Mouse (Mus musculus): ENCODE measurements around the gene Slc44a3. TPM values are rescaled to one million over a fixed set of nuclear protein-coding genes. Genes with fewer than 3 reads are reported as not detected.

The Slc44a3 gene
- polyA plus RNA-seq, 1 experiment = 0.20 TPM

GRCm38 (mm10) chr3:121430289-121430936, 101.8 kb downstream of the Slc44a3 start:
- no peak overlapping the region for H3K4me3 ChIP-seq (ENCODE audit: insufficient read depth, poor library complexity, severe bottlenecking)
- peaks cover 19% of the 10 kb centered on the region for H3K36me3 ChIP-seq (ENCODE audit: control insufficient read depth, insufficient read depth)
- H3ac ChIP-seq (ENCODE audit: control insufficient read depth, insufficient read length, low read depth) = no peak overlapping the region
- no peaks in the 10 kb centered on the region for H3K27me3 ChIP-seq (ENCODE audit: control insufficient read depth, insufficient read depth, insufficient read length)
- H3K79me3 ChIP-seq (ENCODE audit: low read depth) = peaks cover 77% of the 10 kb centered on the region
- peaks cover 91% of the 10 kb centered on the region for H3K79me2 ChIP-seq (ENCODE audit: control insufficient read depth, insufficient read depth)
- TF ChIP-seq MAX (IDR thresholded peaks at IDR 0.05) = no peak
- no peak for TF ChIP-seq MYOD1 (IDR thresholded peaks at IDR 0.05; ENCODE audit: control insufficient read depth, insufficient read length, low read depth)
- TF ChIP-seq CTCF (IDR thresholded peaks at IDR 0.05; ENCODE audit: control insufficient read depth, insufficient read depth, insufficient read length) = no peak

GRCm38 (mm10) chr3:121429469-121429868, 102.7 kb downstream of the Slc44a3 start:
- Histone ChIP-seq H3K27me3 (ENCODE audit: control insufficient read depth, insufficient read depth, insufficient read length) (no peaks in the 10 kb centered on the region), H3K36me3 (ENCODE audit: control insufficient read depth, insufficient read depth) (peaks cover 19% of the 10 kb centered on the region), H3K79me3 (ENCODE audit: low read depth) (peaks cover 68% of the 10 kb centered on the region), H3K4me3 (ENCODE audit: insufficient read depth, poor library complexity, severe bottlenecking) (no peak overlapping the region), H3K79me2 (ENCODE audit: control insufficient read depth, insufficient read depth) (peaks cover 81% of the 10 kb centered on the region), H3ac (ENCODE audit: control insufficient read depth, insufficient read length, low read depth) (no peak overlapping the region)
- no peak for TF ChIP-seq MAX (IDR thresholded peaks at IDR 0.05)
- TF ChIP-seq FOSL1 (IDR thresholded peaks at IDR 0.05; ENCODE audit: insufficient read depth, low read length, poor library complexity, severe bottlenecking) = no peak
- no peak for TF ChIP-seq MYOG (IDR thresholded peaks at IDR 0.05; ENCODE audit: control insufficient read depth, extremely low read depth, insufficient read length)

DNA sequence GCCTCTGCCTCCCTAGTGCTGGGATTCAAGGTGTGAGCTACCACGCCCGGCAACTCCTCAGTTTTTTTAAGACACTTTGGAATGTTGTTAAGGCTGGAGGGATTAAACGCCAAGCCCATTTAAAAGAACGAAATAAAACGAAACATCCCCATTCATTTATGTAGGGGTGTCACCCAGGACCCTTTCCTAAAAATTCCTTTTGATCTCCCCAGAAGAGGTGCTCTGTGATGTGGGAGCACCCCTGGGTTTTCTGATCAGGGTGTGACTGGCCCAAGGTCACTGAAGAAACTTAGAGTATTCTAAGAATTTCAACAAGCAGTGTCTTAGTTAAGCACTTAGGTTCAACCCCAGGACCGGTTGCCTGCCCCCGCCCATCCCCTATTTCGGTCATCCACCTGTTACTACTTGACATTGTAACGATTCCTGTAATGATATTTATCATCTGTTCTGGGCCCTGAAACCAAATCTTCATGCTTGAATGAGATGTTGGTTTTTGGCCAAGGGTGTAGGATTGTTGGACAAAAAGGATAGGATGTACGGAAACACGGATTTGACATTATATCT, 103.4 kb downstream of the Slc44a3 start:
- Histone ChIP-seq H3K4me3 (ENCODE audit: insufficient read depth, poor library complexity, severe bottlenecking) (peak overlapping the region; percentile 75), H3K79me3 (ENCODE audit: low read depth) (peaks cover 62% of the 10 kb centered on the region), H3ac (ENCODE audit: control insufficient read depth, insufficient read length, low read depth) (peak overlapping the region; percentile 13), H3K27me3 (ENCODE audit: control insufficient read depth, insufficient read depth, insufficient read length) (no peaks in the 10 kb centered on the region), H3K36me3 (ENCODE audit: control insufficient read depth, insufficient read depth) (peaks cover 16% of the 10 kb centered on the region), H3K79me2 (ENCODE audit: control insufficient read depth, insufficient read depth) (peaks cover 74% of the 10 kb centered on the region)
- TF ChIP-seq MYOD1 (IDR thresholded peaks at IDR 0.05; ENCODE audit: control insufficient read depth, insufficient read length, low read depth) (no peak), MAX (IDR thresholded peaks at IDR 0.05) (no peak), FOSL1 (IDR thresholded peaks at IDR 0.05; ENCODE audit: insufficient read depth, low read length, poor library complexity, severe bottlenecking) (no peak), CTCF (IDR thresholded peaks at IDR 0.05; ENCODE audit: control insufficient read depth, insufficient read depth, insufficient read length) (no peak), MYOG (IDR thresholded peaks at IDR 0.05; ENCODE audit: control insufficient read depth, extremely low read depth, insufficient read length) (no peak), CEBPB (IDR thresholded peaks at IDR 0.05; ENCODE audit: low read depth) (no peak), USF1 (IDR thresholded peaks at IDR 0.05; ENCODE audit: low read depth) (no peak)

DNA sequence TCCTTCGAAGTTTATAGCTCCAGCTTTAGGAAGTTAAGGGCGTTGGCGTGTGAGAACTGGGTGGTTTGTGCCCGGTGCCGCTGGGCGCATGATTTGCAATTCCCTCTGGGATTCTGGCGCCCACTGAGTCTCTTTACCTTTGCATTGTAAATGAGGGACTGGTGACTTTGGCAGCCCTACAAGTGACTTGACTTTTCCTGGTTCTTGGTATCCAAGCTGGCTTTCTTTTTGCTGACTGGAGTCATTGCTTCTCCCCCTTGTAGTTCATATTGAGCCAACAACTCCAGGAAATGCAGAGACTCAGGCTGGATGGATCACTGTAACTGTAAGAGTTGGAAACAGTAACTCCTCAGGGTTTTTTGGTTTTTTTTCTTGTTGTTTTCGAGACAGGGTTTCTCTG, 104.0 kb downstream of the Slc44a3 start:
- peaks cover 69% of the 10 kb centered on the region for H3K79me2 ChIP-seq (ENCODE audit: control insufficient read depth, insufficient read depth)
- peak overlapping the region; percentile 51 for H3ac ChIP-seq (ENCODE audit: control insufficient read depth, insufficient read length, low read depth)
- H3K79me3 ChIP-seq (ENCODE audit: low read depth) = peaks cover 56% of the 10 kb centered on the region
- peak overlapping the region; percentile 75 for H3K4me3 ChIP-seq (ENCODE audit: insufficient read depth, poor library complexity, severe bottlenecking)
- TF ChIP-seq FOSL1 (IDR thresholded peaks at IDR 0.05; ENCODE audit: insufficient read depth, low read length, poor library complexity, severe bottlenecking) (no peak), MYOG (IDR thresholded peaks at IDR 0.05; ENCODE audit: control insufficient read depth, extremely low read depth, insufficient read length) (no peak), CTCF (IDR thresholded peaks at IDR 0.05; ENCODE audit: control insufficient read depth, insufficient read depth, insufficient read length) (no peak), MYOD1 (IDR thresholded peaks at IDR 0.05; ENCODE audit: control insufficient read depth, insufficient read length, low read depth) (no peak), CEBPB (IDR thresholded peaks at IDR 0.05; ENCODE audit: low read depth) (no peak), USF1 (IDR thresholded peaks at IDR 0.05; ENCODE audit: low read depth) (no peak), MAX (IDR thresholded peaks at IDR 0.05) (no peak)
- H3K36me3 ChIP-seq (ENCODE audit: control insufficient read depth, insufficient read depth) = peaks cover 11% of the 10 kb centered on the region
- H3K27me3 ChIP-seq (ENCODE audit: control insufficient read depth, insufficient read depth, insufficient read length) = no peaks in the 10 kb centered on the region

DNA sequence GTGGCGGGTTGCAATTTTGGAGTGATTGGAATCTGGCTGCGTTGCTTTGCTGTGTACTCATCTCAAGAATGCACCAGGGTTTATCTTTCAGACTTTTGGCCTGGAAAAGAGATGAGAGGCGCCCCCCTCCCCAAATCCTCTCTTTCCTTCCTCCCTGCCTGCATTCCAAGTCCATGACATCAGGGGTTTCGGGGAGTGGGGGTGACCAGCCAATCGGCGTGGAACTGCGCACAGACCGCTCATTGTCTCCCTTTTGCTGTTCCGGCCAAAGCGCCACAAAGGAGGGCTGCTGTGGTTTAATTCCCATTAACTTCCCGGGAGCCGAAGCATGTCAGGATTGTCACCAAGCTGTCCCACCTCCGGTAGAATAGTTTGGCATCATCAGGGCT, 104.7 kb downstream of the Slc44a3 start:
- Histone ChIP-seq H3K27me3 (ENCODE audit: control insufficient read depth, insufficient read depth, insufficient read length) (no peaks in the 10 kb centered on the region), H3K79me2 (ENCODE audit: control insufficient read depth, insufficient read depth) (peaks cover 62% of the 10 kb centered on the region), H3ac (ENCODE audit: control insufficient read depth, insufficient read length, low read depth) (peak overlapping the region; percentile 94), H3K79me3 (ENCODE audit: low read depth) (peaks cover 50% of the 10 kb centered on the region), H3K4me3 (ENCODE audit: insufficient read depth, poor library complexity, severe bottlenecking) (peak overlapping the region; percentile 75), H3K36me3 (ENCODE audit: control insufficient read depth, insufficient read depth) (peaks cover 11% of the 10 kb centered on the region)
- TF ChIP-seq USF1 (IDR thresholded peaks at IDR 0.05; ENCODE audit: low read depth) (no peak), FOSL1 (IDR thresholded peaks at IDR 0.05; ENCODE audit: insufficient read depth, low read length, poor library complexity, severe bottlenecking) (no peak), CEBPB (IDR thresholded peaks at IDR 0.05; ENCODE audit: low read depth) (no peak), MYOG (IDR thresholded peaks at IDR 0.05; ENCODE audit: control insufficient read depth, extremely low read depth, insufficient read length) (no peak), MYOD1 (IDR thresholded peaks at IDR 0.05; ENCODE audit: control insufficient read depth, insufficient read length, low read depth) (no peak), CTCF (IDR thresholded peaks at IDR 0.05; ENCODE audit: control insufficient read depth, insufficient read depth, insufficient read length) (no peak), MAX (IDR thresholded peaks at IDR 0.05) (no peak)
